Mouse (Mus musculus) liver, embryonic 14.5 days (tissue): ENCODE measurements around the gene Gaa. TPM values are rescaled to one million over a fixed set of nuclear protein-coding genes. Genes with fewer than 3 reads are reported as not detected.

Experiments used
- ATAC-seq: fragments of 200-750 bp; cut with Nextera tagmentation; 2 replicates; pipeline ENCODE4 v1.8.0; 2017; ENCODE audit warnings: moderate number of reproducible peaks, mild to moderate bottlenecking, moderate library complexity; ENCODE audit not compliant: insufficient read depth
- DNase-seq, 3 experiments: peaks; one replicate each; pipeline ENCODE4 v3.0.0-alpha.2; 2012 to 2013; ENCODE audit warnings: low read depth in 3 of 3, low spot score in 3 of 3
- H3K27ac ChIP-seq: fragments of 300-500 bp; sonication (generic); 2 replicates; pipeline ENCODE4 v1.5.1; 2014; ENCODE audit warnings: moderate library complexity, mild to moderate bottlenecking, control low read depth, inconsistent platforms
- H3K27me3 ChIP-seq: fragments of 300-500 bp; sonication (generic); 2 replicates; pipeline ENCODE4 v1.6.1; 2014; ENCODE audit warnings: mild to moderate bottlenecking, low read length, moderate library complexity; ENCODE audit not compliant: control insufficient read depth, insufficient read depth
- H3K36me3 ChIP-seq: fragments of 300-500 bp; sonication (generic); replicated peaks from 2 replicates; pipeline ENCODE4 v1.6.1; 2014; ENCODE audit warnings: low read depth; ENCODE audit not compliant: control insufficient read depth, insufficient read depth
- H3K4me1 ChIP-seq, 2 experiments: fragments of 200-500 bp in 1 of 2; fragments of 300-500 bp in 1 of 2; sonication (generic) in 1 of 2; replicated peaks; 2 replicates each; pipeline ENCODE4 v1.6.1; 2012 to 2014; ENCODE audit warnings: antibody characterized with exemption in 1 of 2, inconsistent platforms in 1 of 2, low read length in 1 of 2; ENCODE audit not compliant: control insufficient read depth in 2 of 2, insufficient read depth in 2 of 2
- H3K4me2 ChIP-seq: fragments of 300-500 bp; sonication (generic); 2 replicates; pipeline ENCODE4 v1.6.1; 2014; ENCODE audit warnings: low read depth, mild to moderate bottlenecking, control low read depth, moderate library complexity
- H3K4me3 ChIP-seq, 2 experiments: fragments of 200-500 bp in 1 of 2; fragments of 300-500 bp in 1 of 2; sonication (generic) in 1 of 2; 2 replicates each; pipeline ENCODE4 v1.5.1; 2012 to 2014; ENCODE audit warnings: low read depth in 2 of 2, low read length in 2 of 2, mild to moderate bottlenecking in 2 of 2, control low read depth in 1 of 2, inconsistent platforms in 1 of 2, moderate library complexity in 1 of 2; ENCODE audit not compliant: insufficient read depth in 1 of 2
- H3K9ac ChIP-seq: fragments of 300-500 bp; sonication (generic); replicated peaks from 2 replicates; pipeline ENCODE4 v1.6.1; 2014; ENCODE audit warnings: mild to moderate bottlenecking, control low read depth, moderate library complexity
- H3K9me3 ChIP-seq: fragments of 300-500 bp; sonication (generic); 2 replicates; pipeline ENCODE4 v1.6.1; 2016; ENCODE audit warnings: low read length, mixed read lengths; ENCODE audit not compliant: control insufficient read depth
- CTCF ChIP-seq: IDR thresholded peaks from 2 replicates; pipeline ENCODE4 v1.5.1; 2016; ENCODE audit warnings: antibody characterized with exemption, low read depth, control low read depth
- EP300 ChIP-seq: IDR thresholded peaks from 2 replicates; pipeline ENCODE4 v1.6.1; 2016; ENCODE audit warnings: antibody characterized with exemption, low read depth
- WGBS: fragments of 180-500 bp; shearing (Covaris S2); extraction: QIAGEN DNeasy Blood & Tissue Kit; methylation state at CpG from one replicate; pipeline ENCODE4 v1.1.7; 2014; ENCODE audit not compliant: insufficient replicate concordance; 5-methylcytosine and 5-hydroxymethylcytosine counted together
- polyA plus RNA-seq, 2 experiments: library from polyadenylated mRNA; depleted of rRNA in 1 of 2; stranded (reverse) in 1 of 2; unstranded in 1 of 2; fragments of >200 nt; fragmentation: Nextera tagmentation in 1 of 2; extraction: Ambion mirVana in 1 of 2; gene quantifications; 2 replicates each; pipeline versions ENCODE4 v1.2.1 to v1.2.3; 2012 to 2014

Gene Gaa
- polyA plus RNA-seq, 2 experiments = 11.8 to 14.7 TPM

- DNase-seq (no peak), ATAC-seq (no peak)
- peak overlapping the region in 1 of 2 experiments; percentile 75; a peak in 2 of 4 replicates for H3K4me3 ChIP-seq
- H3K9ac ChIP-seq = peak overlapping the region; percentile 87; the same call in 1 of the 2 replicates
- no peak for TF ChIP-seq CTCF
- TF ChIP-seq EP300 = no peak
- peaks cover 2 to 10% of the 10 kb centered on the region in 2 experiments; a peak in 3 of 4 replicates for H3K4me1 ChIP-seq
- no peaks in the 10 kb centered on the region for H3K27me3 ChIP-seq
- H3K27ac ChIP-seq = no peak overlapping the region
- WGBS = 22% methylated on average over 2 of the region's 2 CpGs
- H3K36me3 ChIP-seq = peaks cover 23% of the 10 kb centered on the region
- H3K9me3 ChIP-seq = no peaks in the 10 kb centered on the region
- peak overlapping the region; percentile 95 for H3K4me2 ChIP-seq
Measured at GRCm38 (mm10) chr11:119300986-119301385, 33.3 kb downstream of the Gaa start.

GRCm38 (mm10) chr11:119304904-119305712 is 37.4 kb downstream of the Gaa start:
- Histone ChIP-seq H3K9ac (no peak overlapping the region), H3K4me3 (no peak overlapping the region), H3K27me3 (no peaks in the 10 kb centered on the region), H3K36me3 (no peaks in the 10 kb centered on the region), H3K4me1 (peaks cover 0 to 3% of the 10 kb centered on the region in 2 experiments; a peak in 2 of 4 replicates), H3K27ac (no peak overlapping the region), H3K9me3 (no peaks in the 10 kb centered on the region), H3K4me2 (no peak overlapping the region)
- WGBS = 42% methylated on average over 16 of the region's 16 CpGs
- DNase-seq (peak in 2 of 3 experiments; percentile 30 to 35), ATAC-seq (no peak)
- TF ChIP-seq EP300 (no peak), CTCF (peak; percentile 87)

DNA sequence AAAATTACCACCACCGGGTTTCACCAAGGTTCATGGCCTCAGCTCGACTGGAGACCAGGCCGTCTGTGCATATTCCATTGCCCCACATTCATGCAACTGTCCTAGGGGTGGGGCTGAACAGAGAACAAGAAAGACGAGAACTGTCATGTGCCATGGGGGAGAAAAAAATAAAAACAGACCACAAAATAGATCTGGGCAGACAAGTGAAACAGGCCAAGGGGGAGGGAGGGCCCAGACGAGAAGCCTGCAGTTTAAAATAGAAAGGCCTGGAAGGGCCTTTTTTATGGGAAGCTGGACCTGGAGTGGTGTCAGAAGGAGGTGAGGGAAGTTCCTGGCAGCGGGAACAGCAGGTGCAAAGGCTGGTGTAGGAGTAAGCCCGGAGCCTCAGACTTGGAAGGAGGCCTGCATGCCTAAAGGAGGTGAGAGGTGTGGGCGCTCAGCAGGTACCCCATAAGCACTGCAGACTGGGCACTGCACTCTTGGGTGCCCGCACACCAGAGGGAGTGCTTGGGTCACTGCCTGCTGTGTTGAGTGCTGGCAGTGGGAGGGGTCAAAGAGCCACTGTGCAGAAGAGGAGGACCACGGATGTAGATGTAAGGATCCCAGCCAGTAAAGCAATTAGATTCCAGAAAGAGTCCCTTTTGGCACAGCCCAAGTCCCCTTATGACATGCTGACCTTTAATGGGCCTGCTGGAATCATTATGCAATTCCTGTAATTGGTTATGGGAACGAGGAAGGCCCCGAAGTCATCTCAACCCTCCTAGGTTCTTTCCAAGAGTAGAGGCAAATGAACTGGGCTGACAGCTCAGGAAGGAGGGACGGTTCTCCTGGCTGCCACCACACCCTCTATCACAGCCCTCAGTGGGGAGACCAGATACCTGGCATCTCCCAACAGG is 39.3 kb downstream of the Gaa start:
- Histone ChIP-seq H3K27ac (no peak overlapping the region), H3K27me3 (no peaks in the 10 kb centered on the region), H3K4me1 (no peaks in the 10 kb centered on the region), H3K4me2 (no peak overlapping the region), H3K36me3 (no peaks in the 10 kb centered on the region), H3K9ac (no peak overlapping the region), H3K4me3 (no peak overlapping the region), H3K9me3 (no peaks in the 10 kb centered on the region)
- 43% methylated on average over 13 of the region's 13 CpGs for WGBS
- ATAC-seq = no peak
- no peak; the same call in 1 of the 2 replicates for TF ChIP-seq CTCF
- DNase-seq = no peak

DNA sequence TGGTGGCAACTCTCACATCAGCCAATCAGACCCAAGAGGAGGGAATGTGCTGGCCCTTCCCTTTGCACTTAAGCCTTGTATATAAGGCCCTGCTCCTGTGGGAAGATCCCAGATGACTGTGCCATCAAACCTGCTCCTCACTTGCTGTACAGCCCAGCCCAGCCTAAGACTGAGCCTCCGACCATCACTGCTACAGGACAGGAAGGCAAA is 39.9 kb downstream of the Gaa start, which contains the start of gene Card14:
TSS of gene Card14 (plus strand) at position 111 of the 210 bp plus-strand sequence.
- WGBS = 45% methylated on average over 1 of the region's 1 CpGs
- TF ChIP-seq CTCF (no peak), EP300 (no peak)

GRCm38 (mm10) chr11:119307916-119308315 is 40.2 kb downstream of the Gaa start:
- DNase-seq = no peak
- 27% methylated on average over 11 of the region's 11 CpGs for WGBS

More for the DNA sequence above, 39.9 kb downstream of the Gaa start, which contains the start of gene Card14:
- no peaks in the 10 kb centered on the region for H3K27me3 ChIP-seq
- H3K4me1 ChIP-seq = no peaks in the 10 kb centered on the region
- H3K27ac ChIP-seq = no peak within 1 kb of the TSS
- no peaks in the 10 kb centered on the region for H3K36me3 ChIP-seq
- DNase-seq (no peak), ATAC-seq (no peak)
- H3K4me3 ChIP-seq = no peak within 1 kb of the TSS
- no peak within 1 kb of the TSS for H3K4me2 ChIP-seq
- H3K9me3 ChIP-seq = no peaks in the 10 kb centered on the region
- no peak within 1 kb of the TSS for H3K9ac ChIP-seq

More at GRCm38 (mm10) chr11:119307916-119308315, 40.2 kb downstream of the Gaa start:
- H3K4me3 ChIP-seq = no peak overlapping the region
- no peaks in the 10 kb centered on the region for H3K27me3 ChIP-seq
- no peak overlapping the region for H3K9ac ChIP-seq
- H3K4me1 ChIP-seq = no peaks in the 10 kb centered on the region
- no peak overlapping the region for H3K27ac ChIP-seq
- TF ChIP-seq EP300 (no peak), CTCF (no peak)
- H3K9me3 ChIP-seq = no peaks in the 10 kb centered on the region
- no peak for ATAC-seq
- no peak overlapping the region for H3K4me2 ChIP-seq
- no peaks in the 10 kb centered on the region for H3K36me3 ChIP-seq
